In the genomic region with DNA sequence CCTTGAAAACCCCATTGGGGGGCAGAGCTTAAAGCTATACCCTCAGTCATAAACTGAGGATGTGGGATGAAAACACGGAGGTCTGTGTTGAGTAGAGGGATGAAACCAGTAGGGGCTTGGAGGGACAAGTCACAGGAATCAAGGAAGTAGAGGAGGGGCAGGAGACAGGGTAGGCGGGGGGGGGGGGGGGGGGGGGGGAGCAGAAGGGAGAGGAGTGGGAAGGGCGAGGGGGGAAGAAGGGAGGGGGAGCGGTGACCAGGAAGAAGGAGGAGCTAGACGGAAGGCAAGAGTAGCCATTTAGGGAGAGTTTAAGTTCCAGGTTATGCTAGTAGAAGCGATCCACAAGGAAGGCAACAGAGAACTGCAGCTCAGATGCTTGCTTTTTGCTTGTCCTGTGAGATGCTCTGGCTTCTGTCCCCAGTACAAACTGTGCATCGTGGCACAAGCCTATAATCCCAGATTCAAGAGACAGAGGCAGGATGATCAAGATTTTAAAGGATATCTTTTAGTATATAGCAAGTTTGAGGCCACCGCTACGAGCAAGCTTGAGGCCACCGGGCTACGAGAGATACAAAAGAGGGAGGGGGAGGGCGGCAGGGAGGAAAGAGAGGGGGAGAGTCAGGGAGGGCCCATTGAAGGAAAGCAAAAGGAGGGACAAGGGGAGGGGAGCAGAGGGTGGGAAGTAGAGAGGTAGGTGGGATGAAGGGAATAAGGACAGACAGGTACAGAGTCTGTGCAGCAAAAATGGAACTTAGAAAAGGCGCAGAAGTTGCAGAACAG, we compare ENCODE assay signal across 16 mouse cellular contexts. TPM values are rescaled to one million over a fixed set of nuclear protein-coding genes. Genes with fewer than 3 reads are reported as not detected.
DNase-seq lines count a peak whose midpoint lies in the region; ATAC-seq and TF ChIP-seq lines count a peak whose summit lies in the region.
"Had no signal": no experiment of that assay in that cellular context is flagged by ENCODE, and none has a peak within 500 bp of the region (broad histone marks: within the 10 kb centered on the region; RNA-seq: fewer than 3 reads in every experiment).

No protein-coding gene starts in this region.

- ATAC-seq in heart, embryonic 11.5 days (replicated peaks; ENCODE audit: insufficient number of reproducible peaks, low FRiP score, low TSS enrichment) = no peak
- ATAC-seq in liver, embryonic 11.5 days (replicated peaks; ENCODE audit: low FRiP score) = no peak
- no peak for ATAC-seq in liver, embryonic 15.5 days (ENCODE audit: insufficient read depth)

- H3K4me3 ChIP-seq in heart, embryonic 11.5 days (ENCODE audit: low read depth, low read length) = no peak overlapping the region
- no peak overlapping the region for H3K4me3 ChIP-seq in liver, embryonic 11.5 days (ENCODE audit: low read depth, low read length)
- peak overlapping the region; percentile 65 to 68 for H3K4me3 ChIP-seq in ES-E14 (ENCODE audit: insufficient read depth in 1 of 2, low read depth in 1 of 2, low read length in 2 of 2, poor library complexity in 1 of 2, severe bottlenecking in 1 of 2)
- no peak overlapping the region for H3K4me3 ChIP-seq in liver, embryonic 15.5 days (replicated peaks)
- H3K4me3 ChIP-seq: embryonic facial prominence, embryonic 15.5 days; forebrain, embryonic 12.5 days; hindbrain, embryonic 12.5 days; neural tube, embryonic 15.5 days had no signal

- H3K27me3 ChIP-seq in heart, embryonic 11.5 days (ENCODE audit: control insufficient read depth, insufficient read depth, low read length) = no peaks in the 10 kb centered on the region
- no peaks in the 10 kb centered on the region for H3K27me3 ChIP-seq in liver, embryonic 11.5 days (replicated peaks; ENCODE audit: control insufficient read depth, insufficient read depth, low read length)
- H3K27me3 ChIP-seq in liver, embryonic 15.5 days = no peaks in the 10 kb centered on the region
- H3K27me3 ChIP-seq: embryonic facial prominence, embryonic 15.5 days; forebrain, embryonic 12.5 days; hindbrain, embryonic 12.5 days; neural tube, embryonic 15.5 days had no signal

- intact Hi-C loops in heart, postnatal 10 days (cut with DNase I) = no loop called here

- no peaks in the 10 kb centered on the region for H3K9me3 ChIP-seq in heart, embryonic 11.5 days (replicated peaks; ENCODE audit: control insufficient read depth, low read length)
- no peaks in the 10 kb centered on the region for H3K9me3 ChIP-seq in liver, embryonic 11.5 days (ENCODE audit: control insufficient read depth, low read length)
- H3K9me3 ChIP-seq in ES-E14 (ENCODE audit: control insufficient read depth, insufficient read depth, low read depth, low read length) = no peaks in the 10 kb centered on the region
- no peaks in the 10 kb centered on the region for H3K9me3 ChIP-seq in liver, embryonic 15.5 days (replicated peaks)
- H3K9me3 ChIP-seq: embryonic facial prominence, embryonic 15.5 days; forebrain, embryonic 12.5 days; hindbrain, embryonic 12.5 days; neural tube, embryonic 15.5 days had no signal

- in situ Hi-C loops in ES-E14 (cut with MboI; ENCODE audit: low sequenced_read_pairs in 2 of 2, unreplicated experiment in 2 of 2) = no loop called here

- H3K9ac ChIP-seq in heart, embryonic 11.5 days (ENCODE audit: low read depth, low read length) = no peak overlapping the region
- no peak overlapping the region for H3K9ac ChIP-seq in liver, embryonic 11.5 days (ENCODE audit: low read depth, low read length)
- H3K9ac ChIP-seq in ES-E14 (ENCODE audit: insufficient read depth, low read depth, low read length, poor library complexity, severe bottlenecking) = peak overlapping the region; percentile 83
- H3K9ac ChIP-seq in liver, embryonic 15.5 days = no peak overlapping the region
- H3K9ac ChIP-seq: embryonic facial prominence, embryonic 15.5 days; forebrain, embryonic 12.5 days; hindbrain, embryonic 12.5 days; liver, embryonic 14.5 days; neural tube, embryonic 15.5 days had no signal

- no peak overlapping the region for H3K27ac ChIP-seq in heart, embryonic 11.5 days (ENCODE audit: low read depth, low read length)
- H3K27ac ChIP-seq in liver, embryonic 11.5 days (ENCODE audit: low read depth, low read length) = no peak overlapping the region
- peak overlapping the region; percentile 91 for H3K27ac ChIP-seq in ES-E14 (ENCODE audit: insufficient read depth, low read depth, low read length, poor library complexity, severe bottlenecking)
- no peak overlapping the region for H3K27ac ChIP-seq in liver, embryonic 15.5 days (replicated peaks)
- H3K27ac ChIP-seq: embryonic facial prominence, embryonic 15.5 days; forebrain, embryonic 12.5 days; hindbrain, embryonic 12.5 days; liver, embryonic 14.5 days; neural tube, embryonic 15.5 days had no signal

- peak overlapping the region; percentile 43 for H3K4me2 ChIP-seq in heart, embryonic 11.5 days
- H3K4me2 ChIP-seq in liver, embryonic 11.5 days = peak overlapping the region; percentile 50
- peak overlapping the region; percentile 18; the same call in 1 of the 2 replicates for H3K4me2 ChIP-seq in liver, embryonic 15.5 days
- H3K4me2 ChIP-seq: embryonic facial prominence, embryonic 15.5 days; forebrain, embryonic 12.5 days; hindbrain, embryonic 12.5 days; neural tube, embryonic 15.5 days had no signal

- no peaks in the 10 kb centered on the region for H3K4me1 ChIP-seq in heart, embryonic 11.5 days (ENCODE audit: control insufficient read depth, insufficient read depth, low read length)
- no peaks in the 10 kb centered on the region; the same call in 1 of the 2 replicates for H3K4me1 ChIP-seq in liver, embryonic 11.5 days (replicated peaks; ENCODE audit: control insufficient read depth, insufficient read depth, low read length)
- H3K4me1 ChIP-seq in ES-E14 (ENCODE audit: control insufficient read depth in 2 of 2, insufficient read depth in 2 of 2, low read length in 2 of 2, poor library complexity in 1 of 2) = peaks cover 8 to 13% of the 10 kb centered on the region in 2 experiments
- H3K4me1 ChIP-seq in liver, embryonic 15.5 days (replicated peaks) = no peaks in the 10 kb centered on the region; the same call in 1 of the 2 replicates
- H3K4me1 ChIP-seq: embryonic facial prominence, embryonic 15.5 days; forebrain, embryonic 12.5 days; hindbrain, embryonic 12.5 days; neural tube, embryonic 15.5 days had no signal

- DNase-seq in heart, postnatal 10 days = no peak
- no peak for DNase-seq in liver, embryonic 11.5 days (ENCODE audit: low spot score)
- DNase-seq in liver (no peak), ES-E14 (ENCODE audit: low read depth, low spot score) (no peak)
- DNase-seq in ovary, postnatal 10 days (ENCODE audit: low spot score) = no peak
- DNase-seq in spleen, postnatal 36 days (ENCODE audit: low spot score in 2 of 2) = no peak
- DNase-seq: adrenal gland, adult 2 months; cerebellum, adult 18-20 months; kidney, adult 11 months had no signal

- 38% methylated on average over 12 of the region's 13 CpGs for WGBS in heart, embryonic 11.5 days (ENCODE audit: insufficient replicate concordance)
- 35% methylated on average over 12 of the region's 13 CpGs for WGBS in liver, embryonic 11.5 days
- 33% methylated on average over 12 of the region's 13 CpGs for WGBS in liver, embryonic 15.5 days (ENCODE audit: insufficient replicate concordance)

- H3K36me3 ChIP-seq in heart, embryonic 11.5 days (ENCODE audit: control insufficient read depth, insufficient read depth, low read length) = no peaks in the 10 kb centered on the region
- no peaks in the 10 kb centered on the region for H3K36me3 ChIP-seq in liver, embryonic 11.5 days (ENCODE audit: control insufficient read depth, insufficient read depth, low read length)
- no peaks in the 10 kb centered on the region; the same call in 1 of the 2 replicates for H3K36me3 ChIP-seq in ES-E14 (ENCODE audit: control insufficient read depth, insufficient read depth, low read length, poor library complexity, severe bottlenecking)
- H3K36me3 ChIP-seq in liver, embryonic 15.5 days (replicated peaks) = no peaks in the 10 kb centered on the region
- H3K36me3 ChIP-seq: embryonic facial prominence, embryonic 15.5 days; forebrain, embryonic 12.5 days; hindbrain, embryonic 12.5 days; neural tube, embryonic 15.5 days had no signal

TF ChIP-seq in ES-E14, 5 proteins besides CTCF, POLR2A, EP300 and RAD21:
- TF ChIP-seq ZC3H11A (IDR thresholded peaks at IDR 0.05; ENCODE audit: borderline replicate concordance, low read depth, low read length) (no peak), ZNF384 (IDR thresholded peaks at IDR 0.05; ENCODE audit: low read depth, low read length) (no peak), CHD2 (IDR thresholded peaks at IDR 0.05; ENCODE audit: low read depth, low read length) (no peak), HCFC1 (IDR thresholded peaks at IDR 0.05; ENCODE audit: borderline replicate concordance, insufficient read depth, low read length) (no peak), MAFK (IDR thresholded peaks at IDR 0.05; ENCODE audit: insufficient read depth, low read depth, low read length) (no peak)
TF ChIP-seq in ES-E14: peak in this region for 0.

RNA-seq across cellular contexts. Expression of gene Jade1, which starts 58.4 kb away (rescaled TPM):
- 12.0 and 13.8 TPM in 2 replicates for polyA plus RNA-seq in heart, embryonic 11.5 days (2014; fragmentation: Nextera tagmentation; extraction: Ambion mirVana)
- total RNA-seq in heart, postnatal 10 days (2021) = 10 to 100 TPM; 35.4 to 42.4 TPM
- polyA plus RNA-seq in liver, embryonic 11.5 days (2014; fragmentation: Nextera tagmentation; extraction: Ambion mirVana) = 16.7 and 18.6 TPM in 2 replicates
- 218 and 272 TPM in 2 replicates for total RNA-seq in ES-E14 (2012; rRNA removed)
- polyA plus RNA-seq in liver, embryonic 15.5 days (2015; fragmentation: Nextera tagmentation; extraction: Ambion mirVana) = 8.0 and 8.8 TPM in 2 replicates

Comparison
In these comparisons a context has a peak if more than half of its experiments do, and no peak if none do; other contexts are left out.
1. H3K4me3 ChIP-seq: peak in ES-E14 (2 of 2); none in heart, embryonic 11.5 days (single experiment), liver, embryonic 11.5 days (single experiment) and liver, embryonic 15.5 days (single experiment).
2. Peak in every context shown above with its lines, with median percentiles within 50 percentile points of each other: H3K4me2 ChIP-seq.